Mouse (Mus musculus): ENCODE measurements around the gene Rps6ka5. TPM values are rescaled to one million over a fixed set of nuclear protein-coding genes. Genes with fewer than 3 reads are reported as not detected.

Gene Rps6ka5
- total RNA-seq, 2 experiments from 2014 or later, result 17.1 to 23.2 TPM

DNA sequence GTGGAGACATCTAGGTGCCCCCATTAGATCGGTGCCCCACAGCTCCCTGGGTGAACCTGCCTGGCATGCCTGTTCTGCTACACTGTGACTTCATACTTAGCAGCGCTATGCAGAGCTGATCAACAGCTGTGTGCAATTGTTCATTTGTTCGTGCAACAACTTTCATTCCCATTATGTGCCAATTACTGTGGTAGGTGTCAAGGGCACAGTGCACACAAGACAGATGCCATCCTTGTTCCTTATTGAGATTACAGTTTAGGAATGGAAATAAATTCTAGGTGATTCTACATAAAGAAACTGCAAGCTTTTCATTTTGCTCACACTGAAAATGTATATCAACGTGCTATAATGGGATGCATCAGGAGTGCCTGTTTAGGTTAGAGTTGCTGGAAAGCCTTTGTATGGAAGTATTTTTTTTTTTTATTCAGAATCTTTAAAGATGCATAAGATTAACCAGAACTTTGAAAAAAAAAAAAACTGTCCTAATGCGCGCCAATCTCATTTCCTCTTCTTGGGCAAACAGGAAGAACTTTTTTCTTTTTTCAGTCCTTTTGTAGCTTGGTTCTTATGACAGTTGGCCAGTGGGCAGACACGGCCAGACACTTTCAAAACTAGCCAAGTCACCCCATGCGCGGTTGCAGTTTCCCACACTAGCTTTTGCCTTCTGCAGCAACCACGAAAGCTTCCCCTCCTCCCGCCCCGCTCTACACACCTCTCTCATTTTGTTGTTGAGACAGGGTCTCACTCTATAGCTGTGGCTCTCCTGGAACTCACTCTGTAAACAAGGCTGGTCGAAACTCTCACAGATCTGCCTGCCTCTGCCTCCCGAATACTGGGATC, 2.1 kb upstream of the Rps6ka5 start:
- intact Hi-C loops (cut with DNase I), result no loop called here
- DNase-seq (ENCODE audit: low spot score in 2 of 2), result peak in 1 of 2 experiments; percentile 27

- DNase-seq (ENCODE audit: low spot score in 2 of 2), result no peak
- intact Hi-C loops (cut with DNase I), result no loop called here
Measured at GRCm38 (mm10) chr12:100727891-100728290, 1.1 kb upstream of the Rps6ka5 start.

DNA sequence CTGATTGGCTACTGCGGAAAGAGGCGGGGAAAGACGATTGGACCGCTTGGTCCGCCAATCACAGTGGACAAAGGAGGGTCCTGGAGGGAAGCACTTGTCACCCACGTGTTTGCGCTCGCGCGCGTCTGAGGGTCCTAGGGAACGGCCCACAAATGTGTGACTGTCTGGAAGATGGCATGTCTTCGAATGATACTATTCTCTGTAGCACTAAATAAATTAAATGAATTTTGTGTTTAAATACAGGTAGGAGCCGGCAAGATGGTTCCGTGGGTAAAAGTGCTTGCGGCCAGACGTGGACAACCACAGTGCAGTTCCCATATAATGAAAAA, 1.4 kb downstream of the Rps6ka5 start:
- intact Hi-C loops (cut with DNase I), result loop anchor here (2.0 kb wide), 1 partner anchor 115 kb away; no protein-coding TSS in a partner anchor
- no peak for DNase-seq (ENCODE audit: low spot score in 2 of 2)

DNA sequence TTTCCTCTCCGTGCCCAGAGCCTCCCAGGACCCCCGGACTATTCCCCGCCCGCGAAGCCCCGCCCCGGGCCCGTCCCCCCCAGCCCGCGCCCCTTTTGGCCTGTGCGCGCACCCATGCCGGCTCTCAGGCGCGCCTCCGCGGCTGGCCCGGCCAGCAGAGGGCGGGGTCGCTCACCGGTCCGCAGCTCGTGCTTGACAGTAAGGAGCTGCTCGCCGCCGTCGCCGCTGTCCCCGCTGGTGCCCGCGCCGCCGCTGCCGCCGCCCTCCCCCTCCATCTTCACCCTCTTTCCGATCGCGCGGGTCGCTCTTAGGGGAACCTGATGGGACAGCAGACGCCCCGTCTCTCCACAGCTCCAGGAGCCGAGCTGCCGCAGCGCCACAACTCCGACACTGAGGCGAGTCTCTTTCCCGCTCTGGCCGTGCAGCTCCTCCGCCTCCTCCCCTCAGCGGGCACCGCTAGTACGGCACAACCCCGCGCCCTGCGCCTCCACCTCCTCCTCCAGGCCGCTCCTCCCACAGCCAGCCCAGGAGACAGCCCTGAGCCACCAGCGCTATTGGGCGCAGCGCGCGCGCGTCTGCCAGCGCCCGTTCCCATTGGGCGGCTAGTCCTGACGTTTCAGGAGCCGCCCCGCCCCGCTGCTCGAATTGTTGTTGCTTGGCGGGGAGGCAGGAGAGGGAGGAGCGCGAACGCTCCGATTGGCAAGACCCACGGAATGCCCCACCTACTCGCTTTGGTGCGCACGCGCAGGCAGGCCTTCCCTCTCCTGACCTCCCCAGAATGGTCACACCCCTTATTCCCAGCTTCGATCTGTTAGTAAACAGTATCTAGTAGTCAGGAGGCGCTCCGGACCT, 2.0 kb downstream of the Rps6ka5 start:
- peak; percentile 99 to 100 for DNase-seq (ENCODE audit: low spot score in 2 of 2)
- intact Hi-C loops (cut with DNase I), result loop anchor here (2.0 to 5.0 kb wide), 2 partner anchors 88 to 116 kb away; no protein-coding TSS in a partner anchor

GRCm38 (mm10) chr12:100724182-100724581, 2.6 kb downstream of the Rps6ka5 start:
- no peak for DNase-seq (ENCODE audit: low spot score in 2 of 2)
- intact Hi-C loops (cut with DNase I), result loop anchor here (2.0 to 5.0 kb wide), 2 partner anchors 87 to 117 kb away; no protein-coding TSS in a partner anchor

DNA sequence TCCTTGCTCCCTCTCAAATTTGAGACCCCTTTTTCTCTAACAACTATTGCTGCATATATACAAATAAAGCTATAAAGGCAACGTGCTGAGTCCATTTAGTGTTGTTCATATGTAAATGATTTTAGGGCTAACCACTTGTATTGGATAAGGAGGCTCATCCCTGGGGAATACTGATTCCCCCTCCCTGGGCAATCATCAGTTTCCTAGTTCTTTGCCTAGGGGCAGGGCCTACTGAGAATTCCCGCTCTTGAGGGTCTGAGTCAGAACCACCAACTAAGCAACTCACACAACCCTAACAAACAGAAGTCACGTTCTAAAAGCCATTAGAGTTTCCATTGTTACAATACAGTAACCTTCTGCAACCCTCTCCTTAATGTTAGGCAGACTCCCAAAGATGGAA, 6.0 kb downstream of the Rps6ka5 start:
- DNase-seq (ENCODE audit: low spot score in 2 of 2), result no peak

GRCm38 (mm10) chr12:100717446-100717845, 9.3 kb downstream of the Rps6ka5 start:
- intact Hi-C loops (cut with DNase I), result no loop called here
- no peak for DNase-seq (ENCODE audit: low spot score in 2 of 2)

More for the DNA sequence above, 6.0 kb downstream of the Rps6ka5 start:
- intact Hi-C loops (cut with DNase I), result loop anchor here (5.0 kb wide), 1 partner anchor 84 kb away; no protein-coding TSS in a partner anchor

DNA sequence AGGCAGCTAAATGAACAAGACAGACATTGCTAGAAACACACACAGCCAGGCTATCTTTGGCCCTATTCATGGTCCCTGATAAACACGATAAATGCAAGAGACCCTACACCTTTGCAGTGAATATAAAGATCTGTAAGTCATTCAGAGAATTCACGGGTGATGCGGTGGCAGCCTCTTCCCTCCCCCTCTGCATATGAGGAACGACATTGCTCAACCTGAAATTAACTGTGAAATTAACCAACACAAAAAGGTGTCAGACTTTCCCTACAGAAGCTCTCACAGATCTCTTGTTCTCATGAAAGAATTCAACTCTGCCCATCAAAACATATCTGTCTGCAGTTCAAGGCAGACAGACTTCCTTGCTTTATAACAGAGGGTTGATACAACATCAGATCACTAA, 9.8 kb downstream of the Rps6ka5 start:
- intact Hi-C loops (cut with DNase I), result no loop called here
- DNase-seq (ENCODE audit: low spot score in 2 of 2), result no peak

- no peak for DNase-seq (ENCODE audit: low spot score in 2 of 2)
- intact Hi-C loops (cut with DNase I), result no loop called here
Measured at GRCm38 (mm10) chr12:100711819-100712218, 15.0 kb downstream of the Rps6ka5 start.

DNA sequence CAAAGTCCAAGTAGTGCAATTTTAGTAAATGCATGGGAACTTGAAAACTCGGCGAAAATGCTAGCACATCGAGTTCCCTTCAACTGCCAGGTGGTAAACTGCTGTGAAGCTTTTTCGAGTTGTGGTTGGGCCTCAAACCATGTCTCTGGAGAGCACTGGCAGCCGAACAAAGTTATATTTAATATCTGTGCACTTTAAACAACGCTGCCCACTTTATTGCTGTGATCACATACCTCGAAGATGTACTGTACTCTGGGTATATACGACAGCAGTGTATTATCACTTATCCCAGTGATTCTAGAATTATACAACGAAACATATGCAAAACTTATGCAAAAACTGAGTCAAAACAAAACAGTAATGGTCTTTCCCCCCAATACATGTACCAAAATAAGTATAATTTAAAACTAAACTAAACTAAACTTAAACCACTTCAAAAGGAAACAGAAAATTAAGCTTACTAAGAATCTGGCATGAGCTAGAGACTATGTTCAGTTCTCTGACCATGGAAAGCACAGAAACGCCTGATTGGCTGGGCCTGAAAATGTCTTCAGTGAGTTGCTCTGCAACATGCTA, 15.6 kb downstream of the Rps6ka5 start:
- intact Hi-C loops (cut with DNase I), result no loop called here
- peak; percentile 18 to 43 for DNase-seq (ENCODE audit: low spot score in 2 of 2)

DNA sequence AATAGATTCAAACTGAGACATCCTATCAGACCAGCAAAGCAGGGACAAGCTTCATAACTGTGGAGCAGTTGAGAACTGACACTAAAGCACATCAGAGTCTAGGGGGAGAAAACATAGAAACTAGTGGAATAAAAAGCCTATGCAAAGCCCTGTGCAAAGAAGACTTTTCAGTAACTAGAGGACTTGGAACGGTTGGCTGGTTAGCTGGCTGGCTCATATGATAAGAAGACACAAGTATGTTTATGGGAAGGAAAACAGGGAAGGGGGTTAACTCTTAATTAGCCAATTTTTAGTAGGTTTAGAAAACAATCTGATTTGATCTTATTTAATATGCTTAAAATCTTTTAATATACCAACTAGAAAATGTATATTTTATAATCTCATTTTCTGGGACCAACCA, 16.4 kb downstream of the Rps6ka5 start:
- DNase-seq (ENCODE audit: low spot score in 2 of 2), result no peak
- intact Hi-C loops (cut with DNase I), result no loop called here

GRCm38 (mm10) chr12:100707312-100707711, 19.5 kb downstream of the Rps6ka5 start:
- intact Hi-C loops (cut with DNase I), result no loop called here
- DNase-seq (ENCODE audit: low spot score in 2 of 2), result no peak

- DNase-seq (ENCODE audit: low spot score in 2 of 2), result no peak
- intact Hi-C loops (cut with DNase I), result no loop called here
Measured at GRCm38 (mm10) chr12:100705057-100705722, 21.6 kb downstream of the Rps6ka5 start.

- intact Hi-C loops (cut with DNase I), result no loop called here
- DNase-seq (ENCODE audit: low spot score in 2 of 2), result no peak
Measured at GRCm38 (mm10) chr12:100698019-100698418, 28.8 kb downstream of the Rps6ka5 start.

DNA sequence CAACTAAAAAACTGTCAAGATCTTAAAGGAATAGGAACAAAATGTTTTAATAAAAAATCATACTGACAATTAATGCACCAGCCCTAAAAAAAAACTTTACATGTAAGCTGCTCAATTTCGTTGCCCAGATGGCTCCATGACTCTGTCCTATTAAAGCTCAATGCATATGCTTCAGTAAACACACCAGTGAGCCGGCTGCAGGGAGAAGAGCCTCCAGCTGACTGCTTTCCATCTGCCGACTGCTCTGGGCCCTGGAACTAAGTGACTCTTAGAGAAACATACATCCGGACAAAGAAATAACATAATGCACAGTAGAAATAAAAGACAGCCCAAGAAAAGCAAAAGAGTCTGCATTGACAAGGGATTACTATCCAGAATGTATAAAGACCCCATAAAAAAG, 30.2 kb downstream of the Rps6ka5 start:
- peak in 1 of 2 experiments; percentile 14 for DNase-seq (ENCODE audit: low spot score in 2 of 2)
- intact Hi-C loops (cut with DNase I), result no loop called here

DNA sequence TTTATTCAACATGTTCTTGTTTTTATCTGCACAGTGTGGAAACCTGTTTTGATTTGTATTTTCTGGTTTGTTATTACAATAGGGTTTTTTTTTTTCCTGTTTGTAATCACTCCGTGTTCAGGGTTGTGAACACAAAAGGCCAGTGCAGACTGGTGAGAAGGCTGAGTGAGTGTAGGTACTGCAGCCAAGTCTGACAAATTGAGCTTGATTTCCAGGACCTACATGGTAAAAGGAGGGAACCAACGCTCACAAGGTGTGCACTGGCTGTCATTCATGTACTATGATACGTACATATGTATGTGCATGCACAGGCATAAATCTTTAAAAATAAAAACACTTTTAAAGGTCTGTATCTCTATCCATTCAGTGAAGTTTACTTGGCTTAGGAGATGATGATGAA, 31.5 kb downstream of the Rps6ka5 start:
- intact Hi-C loops (cut with DNase I), result no loop called here
- DNase-seq (ENCODE audit: low spot score in 2 of 2), result no peak

- DNase-seq (ENCODE audit: low spot score in 2 of 2), result no peak
Measured at GRCm38 (mm10) chr12:100692208-100692607, 34.6 kb downstream of the Rps6ka5 start.

GRCm38 (mm10) chr12:100690444-100690843, 36.3 kb downstream of the Rps6ka5 start:
- DNase-seq (ENCODE audit: low spot score in 2 of 2), result no peak
- intact Hi-C loops (cut with DNase I), result no loop called here

More at GRCm38 (mm10) chr12:100692208-100692607, 34.6 kb downstream of the Rps6ka5 start:
- intact Hi-C loops (cut with DNase I), result no loop called here

GRCm38 (mm10) chr12:100688177-100688576, 38.6 kb downstream of the Rps6ka5 start:
- intact Hi-C loops (cut with DNase I), result no loop called here

DNA sequence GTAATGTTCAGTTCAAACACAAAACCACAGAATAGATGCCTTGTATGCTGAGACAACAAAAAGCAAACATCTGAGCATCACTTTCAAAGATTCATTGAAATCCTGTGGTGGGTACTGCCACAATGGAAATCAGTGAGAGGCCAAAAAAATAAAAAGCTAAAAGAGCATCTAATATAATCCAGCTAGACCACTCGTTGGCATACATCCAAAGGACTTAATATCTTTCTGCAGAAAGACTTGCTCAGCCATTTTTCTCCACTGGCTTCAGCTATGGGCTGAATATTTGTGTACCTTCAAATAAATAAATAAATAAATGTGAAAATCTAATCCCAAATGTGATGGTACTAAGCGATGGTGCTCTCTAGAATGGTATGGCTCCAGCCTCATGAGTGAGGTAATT, 39.8 kb downstream of the Rps6ka5 start:
- intact Hi-C loops (cut with DNase I), result no loop called here
- DNase-seq (ENCODE audit: low spot score in 2 of 2), result no peak

More at GRCm38 (mm10) chr12:100688177-100688576, 38.6 kb downstream of the Rps6ka5 start:
- DNase-seq (ENCODE audit: low spot score in 2 of 2), result no peak
